Mouse (Mus musculus): ENCODE data around the gene Nfe2l1.

DNA sequence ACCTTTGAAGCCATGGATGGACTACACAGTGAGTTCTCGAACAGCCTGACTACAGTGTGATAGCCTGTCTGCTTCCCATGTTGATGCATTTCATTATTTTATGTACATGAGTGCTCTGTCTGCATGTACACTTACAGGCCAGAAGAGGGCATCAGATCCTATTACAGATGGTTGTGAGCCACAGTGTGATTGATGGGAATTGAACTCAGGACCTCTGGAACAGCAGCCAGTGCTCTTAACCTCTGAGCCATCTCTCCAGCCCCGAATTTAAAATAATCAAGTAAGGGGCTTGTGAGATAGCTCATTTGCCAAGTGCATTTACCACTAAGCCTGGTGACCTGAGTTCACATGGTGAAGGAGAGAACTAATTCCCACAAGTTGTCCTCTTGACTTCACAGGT lies 48.3 kb downstream of the Nfe2l1 start:
- TF ChIP-seq CTCF (IDR thresholded peaks at IDR 0.05; ENCODE audit: low read depth) (peak; percentile 38), EP300 (IDR thresholded peaks at IDR 0.05; ENCODE audit: low read depth) (no peak)

Measured in heart, postnatal 0 days (tissue).